Mouse (Mus musculus) fat pad, adult 2 months (tissue): ENCODE data around the gene Nop2.
"Not testable (repeated sequence)": the region's sequence is repeated elsewhere in the genome, so short reads cannot be mapped to it uniquely, and the experiment has no call there.

Experiments
- DNase-seq: peaks from one replicate; pipeline ENCODE4 v3.0.0-alpha.2; 2011; ENCODE audit warnings: low read depth, low spot score; ENCODE audit errors: extremely low read depth

The Nop2 gene

DNA sequence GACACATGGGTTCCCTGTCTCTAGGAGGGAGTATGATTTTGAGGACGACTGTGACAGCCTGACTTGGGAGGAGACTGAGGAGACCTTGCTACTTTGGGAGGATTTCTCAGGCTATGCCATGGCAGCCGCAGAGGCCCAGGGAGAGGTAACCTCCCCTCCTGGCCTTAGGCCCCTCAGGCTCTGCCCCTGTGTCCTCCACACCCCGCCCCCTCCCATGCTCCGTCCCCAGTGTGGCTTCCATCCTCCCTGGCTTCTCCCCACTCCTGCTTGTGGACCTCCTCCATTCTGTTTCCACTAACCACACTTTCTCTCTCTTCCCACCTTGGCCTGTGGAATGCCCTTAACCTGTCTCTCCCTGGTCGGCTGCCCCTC lies 21.3 kb downstream of the Nop2 start:
- no peak for DNase-seq

DNA sequence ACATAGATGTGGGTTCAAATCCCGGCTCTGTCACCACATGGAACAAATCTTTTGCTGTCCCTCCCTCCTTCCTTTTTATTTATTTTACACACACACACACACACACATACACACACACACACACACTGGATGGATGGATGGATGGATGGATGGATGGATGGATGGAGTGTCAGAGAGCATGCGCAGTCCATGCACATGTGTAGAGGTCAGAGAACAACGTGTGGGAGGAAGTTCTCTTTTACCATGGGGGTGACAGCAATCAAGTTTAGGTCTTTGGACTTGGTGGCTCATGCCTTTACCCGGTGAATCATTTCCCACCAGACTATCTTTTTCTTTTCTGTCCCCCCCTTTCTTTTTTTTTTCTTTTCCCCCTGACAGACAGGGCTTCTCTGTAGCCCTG lies 22.0 kb downstream of the Nop2 start:
- no peak for DNase-seq

- DNase-seq = no peak
Observed at GRCm38 (mm10) chr6:125154550-125154949, 22.8 kb downstream of the Nop2 start.

- DNase-seq = no peak
Observed at GRCm38 (mm10) chr6:125155262-125155661, 23.6 kb downstream of the Nop2 start.

GRCm38 (mm10) chr6:125156491-125156890 lies 24.8 kb downstream of the Nop2 start:
- DNase-seq = no peak

DNA sequence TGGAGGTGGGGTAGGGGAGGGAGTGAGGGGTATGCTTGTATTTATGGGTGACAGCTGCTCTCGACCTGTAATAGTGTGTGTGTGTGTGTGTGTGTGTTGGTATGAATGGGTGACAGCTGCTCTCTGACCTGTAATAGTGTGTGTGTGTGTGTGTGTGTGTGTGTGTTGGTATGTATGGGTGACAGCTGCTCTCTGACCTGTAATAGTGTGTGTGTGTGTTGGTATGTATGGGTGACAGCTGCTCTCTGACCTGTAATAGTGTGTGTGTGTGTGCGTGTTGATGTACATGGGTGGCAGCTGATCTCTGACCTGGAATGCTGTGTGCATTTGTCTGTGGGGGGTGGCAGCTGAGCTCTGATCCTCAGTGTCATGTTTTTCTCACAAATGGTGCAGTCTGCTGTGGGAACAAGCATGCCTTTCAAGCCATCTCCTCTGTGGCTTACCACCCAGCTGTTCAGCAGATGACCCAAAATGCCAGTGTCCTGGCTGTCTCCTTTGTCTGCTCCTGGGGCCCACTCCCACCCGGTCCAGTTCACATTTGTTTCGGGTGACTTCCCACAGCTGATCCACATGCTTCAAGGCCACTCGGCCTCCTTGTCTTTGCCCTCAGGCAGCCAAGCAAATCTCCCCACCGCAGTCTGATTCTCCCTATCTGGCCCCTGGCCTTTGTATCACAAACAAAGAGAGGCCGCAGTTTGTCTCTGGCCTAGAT lies 25.4 kb downstream of the Nop2 start:
- DNase-seq = no peak

DNA sequence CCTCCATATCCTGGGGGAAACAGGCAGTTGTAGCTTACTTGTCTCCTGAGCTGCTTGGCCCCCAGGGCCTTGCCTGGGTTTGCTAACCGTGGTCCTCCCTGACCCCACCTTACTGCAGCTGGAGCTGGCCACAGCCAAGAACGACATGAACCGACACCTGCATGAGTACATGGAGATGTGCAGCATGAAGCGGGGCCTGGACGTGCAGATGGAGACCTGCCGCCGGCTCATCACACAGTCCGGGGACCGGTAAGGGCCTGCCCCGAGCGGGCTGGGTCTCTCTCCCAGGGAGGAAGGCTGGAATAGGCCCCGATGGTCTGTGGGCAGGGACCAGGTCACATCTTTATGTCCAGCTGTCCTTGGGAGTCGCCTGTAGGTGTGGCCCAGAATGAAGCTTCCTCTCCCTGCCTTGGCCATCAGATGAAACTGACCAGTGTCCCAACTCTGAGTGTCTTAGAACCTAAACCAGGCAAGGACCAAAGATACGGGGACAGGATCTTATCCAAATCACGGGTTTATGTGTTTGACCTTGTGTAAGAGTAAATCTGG lies 27.3 kb downstream of the Nop2 start:
- DNase-seq = no peak

- DNase-seq = no peak
Observed at GRCm38 (mm10) chr6:125159773-125160557, 28.3 kb downstream of the Nop2 start.

- no peak for DNase-seq
Observed at GRCm38 (mm10) chr6:125160558-125160853, 28.8 kb downstream of the Nop2 start.

DNA sequence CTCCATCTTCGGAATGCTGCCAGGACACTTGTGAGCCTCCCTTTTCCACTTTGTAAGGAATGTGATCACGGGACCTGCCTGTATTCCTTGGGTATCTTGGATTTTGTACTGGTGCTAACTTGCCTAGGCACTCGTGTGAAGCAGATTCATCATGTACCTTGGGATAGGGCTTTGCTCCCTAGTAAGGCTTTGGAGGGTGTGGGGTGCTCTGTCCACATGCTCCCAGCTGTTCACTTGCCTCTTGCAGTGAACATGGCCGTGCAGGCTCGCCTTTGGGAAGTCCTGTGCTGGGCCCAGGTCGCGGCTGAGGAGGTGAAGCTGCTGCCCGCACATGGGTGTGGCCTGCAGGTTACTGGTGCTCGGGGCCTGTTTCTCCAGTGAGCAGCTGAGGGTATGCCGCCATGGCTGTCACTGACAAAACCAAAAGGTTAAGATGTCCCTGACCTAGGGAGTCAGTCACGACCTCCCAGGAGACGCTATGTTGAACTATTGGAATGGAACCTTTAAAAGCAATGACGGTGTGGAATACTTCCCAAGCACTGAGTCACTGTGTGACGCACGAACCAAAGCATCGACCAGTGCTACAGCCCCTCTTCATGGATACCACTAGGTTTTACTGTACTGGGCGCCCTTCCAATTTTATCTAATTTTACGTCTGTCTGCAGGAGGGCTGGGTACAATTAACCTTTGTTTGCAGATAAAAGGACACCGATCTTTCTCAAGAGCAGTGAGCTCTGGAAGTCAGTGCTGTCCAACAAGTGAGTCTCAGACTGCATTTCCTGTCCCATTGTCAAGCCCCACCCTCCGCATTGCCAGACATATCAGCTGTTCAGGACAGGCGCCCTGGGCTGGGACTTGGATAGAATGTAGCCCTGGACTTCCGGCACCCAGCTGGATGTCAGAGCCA lies 29.4 kb downstream of the Nop2 start:
- DNase-seq = no peak

GRCm38 (mm10) chr6:125161971-125162370 lies 30.3 kb downstream of the Nop2 start:
- not testable (repeated sequence) for DNase-seq

- DNase-seq = not testable (repeated sequence)
Observed at GRCm38 (mm10) chr6:125162615-125163305, 31.1 kb downstream of the Nop2 start.

DNA sequence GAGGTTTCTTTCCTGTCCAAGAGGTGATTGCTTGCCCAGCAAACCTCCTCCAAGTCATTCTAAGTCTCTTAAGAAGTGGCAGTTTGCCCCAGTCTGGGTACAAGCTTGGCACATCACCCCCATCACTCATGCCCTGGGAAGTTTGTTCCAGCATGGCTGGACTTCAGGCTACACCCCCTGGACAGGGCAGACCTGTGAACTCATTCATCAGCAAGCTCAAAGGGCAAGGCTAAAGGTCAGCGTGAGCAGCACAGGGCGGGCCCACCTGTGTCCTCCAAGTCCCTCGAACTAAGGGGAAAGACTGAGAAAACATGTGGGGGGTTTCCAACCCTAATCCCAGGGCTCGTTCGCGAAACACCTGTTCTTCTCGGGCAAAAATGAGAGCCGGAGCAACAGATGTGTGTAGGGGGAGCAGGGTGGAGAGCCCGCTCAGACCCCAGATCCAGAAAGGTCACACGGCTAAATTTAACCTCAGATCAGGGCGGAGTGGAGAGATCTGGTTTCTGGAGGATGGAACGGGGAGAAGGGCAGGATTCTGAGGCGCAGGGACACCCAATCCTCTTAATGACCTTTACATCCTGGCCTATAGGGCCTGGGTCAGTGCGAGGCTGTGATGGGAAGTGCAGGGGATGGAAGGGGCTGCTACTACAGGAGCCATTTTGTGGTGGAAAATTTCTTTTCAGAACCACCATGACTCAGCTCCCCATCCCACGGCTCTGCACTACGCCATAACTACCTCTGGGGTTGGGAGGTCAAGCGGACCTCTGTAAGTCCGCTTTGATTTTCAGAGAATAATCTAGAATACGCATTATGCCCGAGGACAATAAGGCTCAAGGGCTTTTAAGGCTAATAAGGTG lies 32.3 kb downstream of the Nop2 start:
- DNase-seq = no peak

- DNase-seq = no peak
Observed at GRCm38 (mm10) chr6:125164672-125165327, 33.1 kb downstream of the Nop2 start.

- DNase-seq = peak; percentile 56
Observed at GRCm38 (mm10) chr6:125165328-125165891, 33.7 kb downstream of the Nop2 start.

- no peak for DNase-seq
Observed at GRCm38 (mm10) chr6:125166051-125166751, 34.5 kb downstream of the Nop2 start, which contains the start of gene Gapdh. TSS of gene Gapdh (minus strand) at chr6:125166467.

- no peak for DNase-seq
Observed at GRCm38 (mm10) chr6:125166861-125167650, 35.3 kb downstream of the Nop2 start.
